Mouse (Mus musculus) heart, postnatal 36 days (tissue): ENCODE results near the gene Cacnb3. TPM values are rescaled to one million over a fixed set of nuclear protein-coding genes. Genes with fewer than 3 reads are reported as not detected.

ENCODE experiments used
- DNase-seq, 2 experiments: peaks; one replicate each; pipeline ENCODE4 v3.0.0; 2021 to 2022
- intact Hi-C: fragments of 180-260 bp; cut with DNase I; formaldehyde crosslinking; loops from one replicate; pipeline ENCODE4 v1.15.1; 2025
- total RNA-seq, 2 experiments: library from RNA; stranded (reverse); gene quantifications; 2 replicates each; pipeline ENCODE4 v1.2.3; 2021

Gene Cacnb3
- total RNA-seq, 2 experiments from 2014 or later = 3.3 to 4.0 TPM

GRCm38 (mm10) chr15:98673732-98674131 is 43.1 kb downstream of the Cacnb3 start:
- DNase-seq = no peak
- intact Hi-C loops = no loop called here

- intact Hi-C loops = no loop called here
- no peak for DNase-seq
These were observed 43.8 kb downstream of the Cacnb3 start for GRCm38 (mm10) chr15:98674284-98674993.

- intact Hi-C loops = no loop called here
These were observed 44.4 kb downstream of the Cacnb3 start for GRCm38 (mm10) chr15:98674994-98675545.

GRCm38 (mm10) chr15:98675634-98676250 is 45.1 kb downstream of the Cacnb3 start:
- intact Hi-C loops = no loop called here
- DNase-seq = no peak

More at GRCm38 (mm10) chr15:98674994-98675545, 44.4 kb downstream of the Cacnb3 start:
- no peak for DNase-seq

GRCm38 (mm10) chr15:98676471-98676870 is 45.8 kb downstream of the Cacnb3 start:
- intact Hi-C loops = no loop called here
- DNase-seq = no peak

- DNase-seq = peak; percentile 79 to 81
- intact Hi-C loops = no loop called here
These were observed 46.5 kb downstream of the Cacnb3 start, which contains the start of gene Rnd1 for GRCm38 (mm10) chr15:98676940-98677728. Rnd1 (minus strand) TSS chr15:98677461.

GRCm38 (mm10) chr15:98677977-98678376 is 47.3 kb downstream of the Cacnb3 start:
- DNase-seq = no peak
- intact Hi-C loops = no loop called here

GRCm38 (mm10) chr15:98680660-98681059 is 50.0 kb downstream of the Cacnb3 start:
- no peak for DNase-seq
- intact Hi-C loops = no loop called here

GRCm38 (mm10) chr15:98681633-98682032 is 51.0 kb downstream of the Cacnb3 start:
- intact Hi-C loops = no loop called here
- no peak for DNase-seq

GRCm38 (mm10) chr15:98683177-98683576 is 52.5 kb downstream of the Cacnb3 start:
- no peak for DNase-seq
- intact Hi-C loops = no loop called here

- no peak for DNase-seq
- intact Hi-C loops = no loop called here
These were observed 53.1 kb downstream of the Cacnb3 start for GRCm38 (mm10) chr15:98683746-98684145.

GRCm38 (mm10) chr15:98685926-98686325 is 55.3 kb downstream of the Cacnb3 start:
- DNase-seq = no peak
- intact Hi-C loops = no loop called here

GRCm38 (mm10) chr15:98689682-98690081 is 59.0 kb downstream of the Cacnb3 start:
- intact Hi-C loops = no loop called here
- no peak for DNase-seq

- DNase-seq = no peak
- intact Hi-C loops = no loop called here
These were observed 61.0 kb downstream of the Cacnb3 start for GRCm38 (mm10) chr15:98691486-98692147.

- DNase-seq = peak; percentile 34 to 46
- intact Hi-C loops = no loop called here
These were observed 61.6 kb downstream of the Cacnb3 start for GRCm38 (mm10) chr15:98692171-98692715.

Other genes with a start within 250 kb of the Cacnb3 start
- not detected for gene Olfr283, start 249.9 kb upstream of the Cacnb3 start, total RNA-seq
- not detected for gene Olfr282, start 199.6 kb upstream of the Cacnb3 start, total RNA-seq
- gene Olfr281, start 178.3 kb upstream of the Cacnb3 start, total RNA-seq = not detected
- not detected for gene OR5BS1P, start 160.9 kb upstream of the Cacnb3 start, total RNA-seq
- not detected for gene Lalba, start 148.1 kb upstream of the Cacnb3 start, total RNA-seq
- gene Olfr279, start 138.4 kb upstream of the Cacnb3 start, total RNA-seq = not detected
- 10 to 100 TPM; 75.0 to 79.4 TPM for gene Kansl2, start 96.6 kb upstream of the Cacnb3 start, total RNA-seq
- 10 to 100 TPM; 27.6 to 32.1 TPM for gene Ccnt1, start 59.9 kb upstream of the Cacnb3 start, total RNA-seq
- gene 4930415O20Rik, start 59.8 kb upstream of the Cacnb3 start, total RNA-seq = 1 to 10 TPM; 1.6 TPM
- gene Adcy6, start 20.8 kb upstream of the Cacnb3 start, total RNA-seq = 100 to 1,000 TPM; 207 TPM
- gene Ddx23, start 32.1 kb downstream of the Cacnb3 start, total RNA-seq = 10 to 100 TPM; 51.5 to 65.1 TPM
- 1 to 10 TPM; 1.1 to 1.4 TPM for gene Rnd1, start 46.6 kb downstream of the Cacnb3 start, total RNA-seq
- gene Ccdc65, start 77.4 kb downstream of the Cacnb3 start, total RNA-seq = under 1 TPM; 0.33 to 0.42 TPM
- gene Fkbp11, start 97.4 kb downstream of the Cacnb3 start, total RNA-seq = 1 to 10 TPM; 6.2 to 6.7 TPM
- 10 to 100 TPM; 20.8 to 20.9 TPM for gene Arf3, start 132.4 kb downstream of the Cacnb3 start, total RNA-seq
- under 1 TPM; 0.27 to 0.33 TPM for gene Wnt10b, start 147.3 kb downstream of the Cacnb3 start, total RNA-seq
- gene Wnt1, start 159.0 kb downstream of the Cacnb3 start, total RNA-seq = not detected
- gene Ddn, start 178.7 kb downstream of the Cacnb3 start, total RNA-seq = under 1 TPM; 0.22 to 0.35 TPM
- gene Prkag1, start 200.7 kb downstream of the Cacnb3 start, total RNA-seq = 100 to 1,000 TPM in 1 of 2 experiments, 10 to 100 TPM in 1; 99.8 to 112 TPM
- 10 to 100 TPM; 56.9 to 60.3 TPM for gene Kmt2d, start 240.4 kb downstream of the Cacnb3 start, total RNA-seq